Mouse (Mus musculus) CD8-positive naive resting alpha-beta T cell, adult 2 months (primary cell): ENCODE measurements around the gene Cntrob.
"Not testable (repeated sequence)": the region's sequence is repeated elsewhere in the genome, so short reads cannot be mapped to it uniquely, and the experiment has no call there.

ENCODE experiments used
- DNase-seq, 2 experiments: peaks; one replicate each; pipeline ENCODE4 v3.0.0; 2022; ENCODE audit warnings: low read depth in 2 of 2, low spot score in 2 of 2

Gene Cntrob

GRCm38 (mm10) chr11:69346441-69346840, 22.9 kb upstream of the Cntrob start:
- no peak for DNase-seq

- peak; percentile 51 to 53 for DNase-seq
Measured at GRCm38 (mm10) chr11:69340161-69341131, 16.9 kb upstream of the Cntrob start, which contains the start of gene Rnf227. Gene Rnf227, plus strand, starts transcription at chr11:69340461.

- no peak for DNase-seq
Measured at GRCm38 (mm10) chr11:69334796-69335195, 11.2 kb upstream of the Cntrob start.

- DNase-seq: no peak
Measured at GRCm38 (mm10) chr11:69333922-69334321, 10.3 kb upstream of the Cntrob start.

- DNase-seq: no peak
Measured at GRCm38 (mm10) chr11:69332713-69333253, 9.2 kb upstream of the Cntrob start.

- DNase-seq: peak; percentile 48 to 66
Measured at GRCm38 (mm10) chr11:69331929-69332405, 8.4 kb upstream of the Cntrob start.

- DNase-seq: no peak
Measured at GRCm38 (mm10) chr11:69331152-69331551, 7.6 kb upstream of the Cntrob start.

- no peak for DNase-seq
Measured at GRCm38 (mm10) chr11:69328517-69328916, 4.9 kb upstream of the Cntrob start.

GRCm38 (mm10) chr11:69327648-69328047, 4.1 kb upstream of the Cntrob start:
- DNase-seq: no peak

GRCm38 (mm10) chr11:69327157-69327442, 3.5 kb upstream of the Cntrob start:
- no peak for DNase-seq

GRCm38 (mm10) chr11:69326408-69327156, 3.0 kb upstream of the Cntrob start:
- DNase-seq: no peak

GRCm38 (mm10) chr11:69325628-69326407, 2.2 kb upstream of the Cntrob start, which contains the start of gene Kcnab3:
Gene Kcnab3, plus strand, starts transcription at chr11:69326258.
- DNase-seq: peak; percentile 63 to 76

GRCm38 (mm10) chr11:69324749-69325148, 1.2 kb upstream of the Cntrob start:
- no peak for DNase-seq

GRCm38 (mm10) chr11:69322693-69323471, 693 bp downstream of the Cntrob start:
- DNase-seq: no peak

GRCm38 (mm10) chr11:69322010-69322409, 1.6 kb downstream of the Cntrob start:
- no peak for DNase-seq

GRCm38 (mm10) chr11:69321580-69321979, 2.0 kb downstream of the Cntrob start:
- no peak for DNase-seq

- DNase-seq: not testable (repeated sequence)
Measured at GRCm38 (mm10) chr11:69318000-69318399, 5.6 kb downstream of the Cntrob start.

- no peak for DNase-seq
Measured at GRCm38 (mm10) chr11:69316361-69316760, 7.2 kb downstream of the Cntrob start.

- DNase-seq: no peak
Measured at GRCm38 (mm10) chr11:69311266-69311665, 12.3 kb downstream of the Cntrob start.

GRCm38 (mm10) chr11:69306039-69306438, 17.5 kb downstream of the Cntrob start:
- DNase-seq: no peak
